Mouse (Mus musculus) midbrain, postnatal 0 days (tissue): Measurements from ENCODE around the gene Camkmt. TPM values are rescaled to one million over a fixed set of nuclear protein-coding genes. Genes with fewer than 3 reads are reported as not detected.

ENCODE experiments used
- ATAC-seq: fragments of 200-750 bp; cut with Nextera tagmentation; 2 replicates; pipeline ENCODE4 v1.8.0; 2017; ENCODE audit warnings: moderate number of reproducible peaks, mild to moderate bottlenecking, moderate TSS enrichment, moderate library complexity; ENCODE audit not compliant: low FRiP score
- DNase-seq: peaks from one replicate; pipeline ENCODE4 v3.0.0-alpha.2; 2015; ENCODE audit warnings: low spot score
- H3K27ac ChIP-seq: fragments of 300-500 bp; sonication (generic); 2 replicates; pipeline ENCODE4 v1.5.1; 2014; ENCODE audit warnings: low read depth, mild to moderate bottlenecking, low read length, mixed read lengths
- H3K27me3 ChIP-seq: fragments of 300-500 bp; sonication (generic); 2 replicates; pipeline ENCODE4 v1.6.1; 2014; ENCODE audit warnings: low read length, control low read depth, mixed read lengths; ENCODE audit not compliant: insufficient read depth
- H3K36me3 ChIP-seq: fragments of 300-500 bp; sonication (generic); 2 replicates; pipeline ENCODE4 v1.6.1; 2014; ENCODE audit warnings: low read length, control low read depth, mixed read lengths; ENCODE audit not compliant: insufficient read depth
- H3K4me1 ChIP-seq: fragments of 300-500 bp; sonication (generic); 2 replicates; pipeline ENCODE4 v1.6.1; 2014; ENCODE audit warnings: mild to moderate bottlenecking, control low read depth, antibody characterized with exemption, low read length, mixed read lengths; ENCODE audit not compliant: insufficient read depth
- H3K4me2 ChIP-seq: fragments of 300-500 bp; sonication (generic); 2 replicates; pipeline ENCODE4 v1.6.1; 2014; ENCODE audit warnings: low read depth, mild to moderate bottlenecking, low read length, mixed read lengths; ENCODE audit not compliant: poor library complexity, severe bottlenecking
- H3K4me3 ChIP-seq: fragments of 300-500 bp; sonication (generic); 2 replicates; pipeline ENCODE4 v1.5.1; 2014; ENCODE audit warnings: low read depth, mild to moderate bottlenecking, low read length, moderate library complexity
- H3K9ac ChIP-seq: fragments of 300-500 bp; sonication (generic); replicated peaks from 2 replicates; pipeline ENCODE4 v1.6.1; 2014; ENCODE audit warnings: mild to moderate bottlenecking, low read length, moderate library complexity, mixed read lengths; ENCODE audit not compliant: poor library complexity, severe bottlenecking
- H3K9me3 ChIP-seq: fragments of 300-500 bp; sonication (generic); 2 replicates; pipeline ENCODE4 v1.6.1; 2016; ENCODE audit warnings: low read length, control low read depth
- CTCF ChIP-seq: IDR thresholded peaks from 2 replicates; pipeline ENCODE4 v1.5.1; 2016; ENCODE audit warnings: antibody characterized with exemption, mild to moderate bottlenecking
- WGBS: fragments of 180-500 bp; shearing (Covaris S2); extraction: QIAGEN DNeasy Blood & Tissue Kit; methylation state at CpG from one replicate; pipeline ENCODE4 v1.1.7; 2014; 5-methylcytosine and 5-hydroxymethylcytosine counted together
- polyA plus RNA-seq: library from polyadenylated mRNA; unstranded; fragments of >200 nt; fragmentation: Nextera tagmentation; extraction: Ambion mirVana; gene quantifications from 2 replicates; pipeline ENCODE4 v1.2.1, GENCODE M21; 2015
- total RNA-seq: library from RNA; depleted of rRNA; stranded (reverse); fragments of >200 nt; gene quantifications from 2 replicates; pipeline ENCODE4 v1.2.3, GENCODE M21; 2014

Camkmt gene
- total and polyA plus RNA-seq, 2 experiments from 2014 or later: 6.1 to 21.5 TPM

GRCm38 (mm10) chr17:85352731-85353130 is 262.4 kb downstream of the Camkmt start:
- H3K4me2 ChIP-seq: no peak overlapping the region
- H3K4me1 ChIP-seq: no peaks in the 10 kb centered on the region
- no peaks in the 10 kb centered on the region for H3K36me3 ChIP-seq
- ATAC-seq: no peak
- H3K4me3 ChIP-seq: no peak overlapping the region
- no peaks in the 10 kb centered on the region for H3K27me3 ChIP-seq
- H3K9ac ChIP-seq: no peak overlapping the region
- no peak overlapping the region for H3K27ac ChIP-seq
- DNase-seq: no peak
- 82% methylated on average over 7 of the region's 7 CpGs for WGBS
- peak; percentile 39 for TF ChIP-seq CTCF
- H3K9me3 ChIP-seq: no peaks in the 10 kb centered on the region

GRCm38 (mm10) chr17:85353191-85353590 is 262.8 kb downstream of the Camkmt start:
- H3K27ac ChIP-seq: no peak overlapping the region
- no peaks in the 10 kb centered on the region for H3K9me3 ChIP-seq
- no peaks in the 10 kb centered on the region for H3K4me1 ChIP-seq
- H3K36me3 ChIP-seq: no peaks in the 10 kb centered on the region
- H3K4me2 ChIP-seq: no peak overlapping the region
- no peak overlapping the region for H3K4me3 ChIP-seq
- ATAC-seq (no peak), DNase-seq (peak; percentile 30)
- H3K9ac ChIP-seq: no peak overlapping the region
- no peak for TF ChIP-seq CTCF
- H3K27me3 ChIP-seq: no peaks in the 10 kb centered on the region
- WGBS: 81% methylated on average over 6 of the region's 6 CpGs

DNA sequence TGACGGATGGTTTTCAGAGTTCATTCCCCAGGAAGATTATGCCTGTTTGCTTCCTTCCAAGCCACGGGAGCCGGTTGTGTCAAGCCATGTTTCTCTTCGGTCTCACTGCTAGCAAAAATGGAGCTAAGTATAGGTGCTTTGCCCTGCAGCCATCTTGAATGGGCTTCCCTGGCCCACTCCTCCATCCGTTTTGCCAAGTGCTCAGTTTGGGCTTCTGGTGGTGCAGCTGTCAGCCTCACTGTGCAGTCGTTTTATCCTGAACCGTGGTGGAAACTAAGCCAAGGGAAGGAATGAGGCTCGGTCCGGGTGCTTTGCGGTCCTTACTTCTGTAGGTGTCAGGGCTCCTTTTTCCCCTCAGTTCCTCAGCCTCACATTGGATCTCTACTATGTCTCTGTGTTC is 263.3 kb downstream of the Camkmt start:
- H3K27ac ChIP-seq: no peak overlapping the region
- H3K4me1 ChIP-seq: no peaks in the 10 kb centered on the region
- H3K4me3 ChIP-seq: no peak overlapping the region
- 75% methylated on average over 10 of the region's 10 CpGs for WGBS
- no peaks in the 10 kb centered on the region for H3K9me3 ChIP-seq
- DNase-seq (peak; percentile 15), ATAC-seq (no peak)
- H3K36me3 ChIP-seq: no peaks in the 10 kb centered on the region
- no peak for TF ChIP-seq CTCF
- H3K4me2 ChIP-seq: no peak overlapping the region
- no peak overlapping the region for H3K9ac ChIP-seq
- H3K27me3 ChIP-seq: no peaks in the 10 kb centered on the region

GRCm38 (mm10) chr17:85355356-85355755 is 265.0 kb downstream of the Camkmt start:
- 89% methylated on average over 9 of the region's 9 CpGs for WGBS
- H3K27ac ChIP-seq: no peak overlapping the region
- no peak for TF ChIP-seq CTCF

GRCm38 (mm10) chr17:85361006-85361405 is 270.7 kb downstream of the Camkmt start:
- H3K4me3 ChIP-seq: no peak overlapping the region
- H3K4me1 ChIP-seq: no peaks in the 10 kb centered on the region
- no peaks in the 10 kb centered on the region for H3K9me3 ChIP-seq
- DNase-seq: no peak
- H3K27me3 ChIP-seq: no peaks in the 10 kb centered on the region
- no peak for TF ChIP-seq CTCF
- ATAC-seq: no peak
- no peak overlapping the region for H3K27ac ChIP-seq
- H3K9ac ChIP-seq: no peak overlapping the region
- no peaks in the 10 kb centered on the region for H3K36me3 ChIP-seq
- 85% methylated on average over 7 of the region's 7 CpGs for WGBS
- H3K4me2 ChIP-seq: no peak overlapping the region

More at GRCm38 (mm10) chr17:85355356-85355755, 265.0 kb downstream of the Camkmt start:
- no peaks in the 10 kb centered on the region for H3K27me3 ChIP-seq
- no peaks in the 10 kb centered on the region for H3K4me1 ChIP-seq
- ATAC-seq: no peak
- no peaks in the 10 kb centered on the region for H3K9me3 ChIP-seq
- H3K9ac ChIP-seq: no peak overlapping the region
- no peak for DNase-seq
- H3K4me2 ChIP-seq: no peak overlapping the region
- no peak overlapping the region for H3K4me3 ChIP-seq
- no peaks in the 10 kb centered on the region for H3K36me3 ChIP-seq

DNA sequence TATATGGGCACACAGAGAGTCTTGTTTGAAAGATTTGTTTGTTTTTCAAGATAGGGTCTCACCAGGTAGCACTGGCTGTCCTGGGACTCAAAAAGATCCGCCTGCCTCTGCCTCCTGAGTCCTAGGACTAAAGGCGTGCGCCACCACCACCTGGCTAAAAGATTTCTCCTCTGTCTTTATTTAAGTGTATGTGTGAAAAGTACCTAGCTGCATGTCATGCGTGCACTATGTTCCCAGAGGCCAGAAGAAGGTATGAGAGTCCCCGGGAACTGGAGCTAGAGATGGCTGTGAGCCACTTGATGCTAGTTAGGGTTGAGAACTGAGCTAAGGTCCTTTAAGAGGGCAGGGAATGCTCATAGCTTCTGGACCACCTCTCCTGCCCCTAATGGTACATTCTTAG is 277.0 kb downstream of the Camkmt start:
- H3K4me2 ChIP-seq: no peak overlapping the region
- H3K27me3 ChIP-seq: 0 out of 2 replicates have a peak, but pooled peaks cover 6% of the 10 kb centered on the region
- ATAC-seq: no peak
- WGBS: 95% methylated on average over 5 of the region's 5 CpGs
- no peak for DNase-seq
- H3K36me3 ChIP-seq: no peaks in the 10 kb centered on the region
- no peaks in the 10 kb centered on the region for H3K4me1 ChIP-seq
- no peak for TF ChIP-seq CTCF
- H3K9me3 ChIP-seq: no peaks in the 10 kb centered on the region
- H3K27ac ChIP-seq: no peak overlapping the region
- no peak overlapping the region for H3K9ac ChIP-seq
- H3K4me3 ChIP-seq: no peak overlapping the region
